Mouse (Mus musculus) lung, embryonic 14.5 days (tissue): ENCODE data around the gene Cd209b. TPM values are rescaled to one million over a fixed set of nuclear protein-coding genes. Genes with fewer than 3 reads are reported as not detected.
A peak's percentile ranks its signal among the peaks of the same experiment; 100 is the strongest.

Experiments
- ATAC-seq: fragments of 200-750 bp; cut with Nextera tagmentation; 2 replicates; pipeline ENCODE4 v1.8.0; 2017; ENCODE audit warnings: mild to moderate bottlenecking, moderate TSS enrichment, moderate library complexity; ENCODE audit not compliant: insufficient read depth
- DNase-seq: peaks from one replicate; pipeline ENCODE4 v3.0.0-alpha.2; 2015
- H3K27ac ChIP-seq: fragments of 300-500 bp; sonication (generic); 2 replicates; pipeline ENCODE4 v1.5.1; 2014; ENCODE audit warnings: low read depth, mild to moderate bottlenecking, moderate library complexity
- H3K27me3 ChIP-seq: fragments of 300-500 bp; sonication (generic); 2 replicates; pipeline ENCODE4 v1.6.1; 2014; ENCODE audit warnings: low read length, control low read depth; ENCODE audit not compliant: insufficient read depth
- H3K36me3 ChIP-seq: fragments of 300-500 bp; sonication (generic); 2 replicates; pipeline ENCODE4 v1.6.1; 2014; ENCODE audit warnings: control low read depth; ENCODE audit not compliant: insufficient read depth
- H3K4me1 ChIP-seq: fragments of 300-500 bp; sonication (generic); 2 replicates; pipeline ENCODE4 v1.6.1; 2014; ENCODE audit warnings: antibody characterized with exemption, control low read depth; ENCODE audit not compliant: insufficient read depth
- H3K4me2 ChIP-seq: fragments of 300-500 bp; sonication (generic); 2 replicates; pipeline ENCODE4 v1.6.1; 2014; ENCODE audit warnings: mild to moderate bottlenecking
- H3K4me3 ChIP-seq: fragments of 300-500 bp; sonication (generic); 2 replicates; pipeline ENCODE4 v1.5.1; 2014; ENCODE audit warnings: low read depth, low read length
- H3K9ac ChIP-seq: fragments of 300-500 bp; sonication (generic); 2 replicates; pipeline ENCODE4 v1.6.1; 2014
- H3K9me3 ChIP-seq: fragments of 300-500 bp; sonication (generic); 2 replicates; pipeline ENCODE4 v1.6.1; 2016; ENCODE audit warnings: low read depth, low read length, control low read depth
- CTCF ChIP-seq: IDR thresholded peaks from 2 replicates; pipeline ENCODE4 v1.5.1; 2016; ENCODE audit warnings: antibody characterized with exemption, low read depth
- WGBS: fragments of 180-500 bp; shearing (Covaris S2); extraction: QIAGEN DNeasy Blood & Tissue Kit; methylation state at CpG from one replicate; pipeline ENCODE4 v1.1.7; 2014; 5-methylcytosine and 5-hydroxymethylcytosine counted together
- polyA plus RNA-seq: library from polyadenylated mRNA; unstranded; fragments of >200 nt; fragmentation: Nextera tagmentation; extraction: Ambion mirVana; gene quantifications from 2 replicates; pipeline ENCODE4 v1.2.1, GENCODE M21; 2014

Cd209b gene
- polyA plus RNA-seq: not detected in 2 replicates

GRCm38 (mm10) chr8:3926744-3927143 is at the start of gene Cd209b:
TSS of gene Cd209b (minus strand) at chr8:3926844.
- Histone ChIP-seq H3K4me3 (no peak within 1 kb of the TSS), H3K4me2 (no peak within 1 kb of the TSS), H3K27ac (no peak within 1 kb of the TSS), H3K27me3 (no peaks in the 10 kb centered on the region), H3K9me3 (no peaks in the 10 kb centered on the region), H3K36me3 (no peaks in the 10 kb centered on the region), H3K9ac (no peak within 1 kb of the TSS), H3K4me1 (no peaks in the 10 kb centered on the region)
- no peak for ATAC-seq
- no peak for TF ChIP-seq CTCF
- DNase-seq: no peak
- 85% methylated on average over 3 of the region's 3 CpGs for WGBS

DNA sequence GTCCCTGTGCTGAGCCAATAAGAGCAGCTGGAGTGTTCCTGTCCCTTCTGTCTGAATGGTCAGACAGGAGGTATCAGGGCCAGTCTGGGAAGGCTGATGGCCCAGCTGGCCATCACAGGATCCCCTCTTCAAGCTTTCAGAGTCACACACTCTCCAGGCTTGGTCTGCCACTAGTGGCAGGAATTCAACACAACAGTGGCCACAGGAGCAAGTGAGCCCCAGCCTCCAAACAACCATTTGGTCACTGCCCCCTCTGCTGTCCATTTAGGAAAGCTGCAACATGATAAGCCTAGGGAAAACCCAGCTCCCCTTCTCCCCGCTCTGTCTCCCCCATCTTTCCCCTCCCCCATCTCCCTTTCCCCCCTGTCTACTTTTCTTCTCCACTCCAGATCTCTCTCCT is 29.4 kb upstream of the Cd209b start:
- H3K36me3 ChIP-seq: no peaks in the 10 kb centered on the region
- no peak overlapping the region for H3K4me2 ChIP-seq
- no peak for ATAC-seq
- H3K27ac ChIP-seq: no peak overlapping the region
- WGBS: 71% methylated on average over 1 of the region's 1 CpGs
- H3K9me3 ChIP-seq: no peaks in the 10 kb centered on the region
- TF ChIP-seq CTCF: peak; percentile 42
- no peak overlapping the region for H3K9ac ChIP-seq
- H3K27me3 ChIP-seq: no peaks in the 10 kb centered on the region
- DNase-seq: peak; percentile 38
- H3K4me1 ChIP-seq: no peaks in the 10 kb centered on the region
- H3K4me3 ChIP-seq: no peak overlapping the region

DNA sequence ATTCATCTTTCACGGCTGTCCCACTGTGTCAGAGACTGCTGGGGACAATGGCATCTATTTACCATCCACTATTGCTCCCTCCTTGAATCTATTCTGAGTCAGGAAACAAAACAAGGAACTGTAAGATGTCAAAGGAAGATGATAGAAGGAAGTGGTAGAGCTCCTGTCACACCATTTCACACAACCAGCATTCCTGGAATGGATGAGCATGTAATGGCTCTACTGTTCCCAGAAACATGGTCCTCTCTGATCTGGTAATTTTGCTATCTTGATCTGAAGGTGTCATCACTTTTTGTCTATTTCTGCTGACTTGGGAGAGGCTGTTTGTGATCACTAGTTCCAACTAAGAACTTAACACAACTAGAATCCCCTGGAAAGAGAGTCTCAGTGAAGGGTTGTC is 28.0 kb upstream of the Cd209b start, which contains the start of gene Cd209c:
Gene Cd209c (minus strand): TSS at position 101 of the 400 bp plus-strand sequence.
- H3K4me3 ChIP-seq: no peak within 1 kb of the TSS
- DNase-seq (no peak), ATAC-seq (no peak)
- H3K9me3 ChIP-seq: no peaks in the 10 kb centered on the region
- H3K4me2 ChIP-seq: no peak within 1 kb of the TSS
- H3K27ac ChIP-seq: no peak within 1 kb of the TSS
- no peak for TF ChIP-seq CTCF
- no peaks in the 10 kb centered on the region for H3K27me3 ChIP-seq
- H3K36me3 ChIP-seq: no peaks in the 10 kb centered on the region
- no peak within 1 kb of the TSS for H3K9ac ChIP-seq
- no peaks in the 10 kb centered on the region for H3K4me1 ChIP-seq
- WGBS: 74% methylated on average over 1 of the region's 1 CpGs

GRCm38 (mm10) chr8:3940023-3940422 is 13.4 kb upstream of the Cd209b start:
- Histone ChIP-seq H3K27me3 (no peaks in the 10 kb centered on the region), H3K4me1 (no peaks in the 10 kb centered on the region), H3K9me3 (no peaks in the 10 kb centered on the region), H3K27ac (no peak overlapping the region), H3K4me2 (no peak overlapping the region), H3K9ac (no peak overlapping the region), H3K36me3 (no peaks in the 10 kb centered on the region), H3K4me3 (no peak overlapping the region)
- ATAC-seq (no peak), DNase-seq (no peak)
- no peak for TF ChIP-seq CTCF
- WGBS: 85% methylated on average over 3 of the region's 3 CpGs

DNA sequence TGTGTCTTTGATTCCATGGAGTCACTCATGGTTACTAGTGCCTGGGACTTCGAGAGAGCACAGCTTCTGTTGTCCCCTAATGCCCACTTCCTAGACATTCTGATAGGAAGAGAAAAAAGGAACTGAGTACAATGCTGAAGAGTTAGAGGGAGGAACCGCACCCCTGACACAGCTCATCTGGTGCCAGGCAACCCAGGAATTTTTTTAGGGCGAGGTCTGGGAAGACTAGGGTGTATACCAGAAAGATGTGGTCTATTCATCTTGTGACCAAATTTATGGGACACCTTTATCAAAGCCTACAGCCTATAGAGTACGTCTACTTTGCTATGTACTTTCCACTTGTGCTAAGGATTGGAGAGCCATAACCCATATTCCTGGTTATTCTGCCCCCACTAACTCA is 48.2 kb downstream of the Cd209b start, which contains the start of gene Cd209d:
Gene Cd209d (minus strand): TSS at position 101 of the 400 bp plus-strand sequence.
- TF ChIP-seq CTCF: no peak
- DNase-seq (no peak), ATAC-seq (no peak)
- H3K4me3 ChIP-seq: no peak within 1 kb of the TSS
- no peaks in the 10 kb centered on the region for H3K36me3 ChIP-seq
- H3K9ac ChIP-seq: no peak within 1 kb of the TSS
- 69% methylated on average over 4 of the region's 4 CpGs for WGBS
- H3K4me1 ChIP-seq: no peaks in the 10 kb centered on the region
- H3K27ac ChIP-seq: no peak within 1 kb of the TSS
- no peaks in the 10 kb centered on the region for H3K27me3 ChIP-seq
- H3K4me2 ChIP-seq: no peak within 1 kb of the TSS
- no peaks in the 10 kb centered on the region for H3K9me3 ChIP-seq

GRCm38 (mm10) chr8:3876121-3876520 is 50.5 kb downstream of the Cd209b start:
- no peak for ATAC-seq
- 63% methylated on average over 2 of the region's 2 CpGs for WGBS
- Histone ChIP-seq H3K4me3 (no peak overlapping the region), H3K27ac (no peak overlapping the region), H3K9ac (no peak overlapping the region), H3K36me3 (no peaks in the 10 kb centered on the region), H3K27me3 (no peaks in the 10 kb centered on the region), H3K4me1 (no peaks in the 10 kb centered on the region), H3K4me2 (no peak overlapping the region), H3K9me3 (no peaks in the 10 kb centered on the region)
- no peak for TF ChIP-seq CTCF
- DNase-seq: no peak

Other genes with a start within 250 kb of the Cd209b start
- 0.18 and 0.32 TPM in 2 replicates for gene Fcer2a, start 232.7 kb downstream of the Cd209b start, polyA plus RNA-seq
- gene Clec4g, start 206.2 kb downstream of the Cd209b start, polyA plus RNA-seq: 0.66 TPM in 1 of 2 replicates, not detected in the other
- 0.38 TPM in 2 replicates for gene Cd209a, start 177.9 kb downstream of the Cd209b start, polyA plus RNA-seq
- not detected in 2 replicates for gene Cd209e, start 72.5 kb downstream of the Cd209b start, polyA plus RNA-seq
- gene Cd209d, start 48.3 kb downstream of the Cd209b start, polyA plus RNA-seq: not detected in 2 replicates
- gene Cd209c, start 27.9 kb upstream of the Cd209b start, polyA plus RNA-seq: 0.42 and 0.53 TPM in 2 replicates
- not detected in 2 replicates for gene Cd209f, start 179.0 kb upstream of the Cd209b start, polyA plus RNA-seq
- not detected in 2 replicates for gene Cd209g, start 207.3 kb upstream of the Cd209b start, polyA plus RNA-seq
- gene Evi5l, start 239.7 kb upstream of the Cd209b start, polyA plus RNA-seq: 21.7 and 26.8 TPM in 2 replicates